Mouse (Mus musculus) adrenal gland, adult (tissue): ENCODE data around the gene Rsad1.

Experiments used
- DNase-seq, 2 experiments: peaks; one replicate each; pipeline ENCODE4 v3.0.0; 2022 to 2023; ENCODE audit warnings: low spot score in 1 of 2; ENCODE audit not compliant: inconsistent age in 2 of 2

Rsad1 gene

GRCm38 (mm10) chr11:94548888-94549690, at the start of gene Rsad1:
TSS of gene Rsad1 (minus strand) at chr11:94549255.
- DNase-seq: peak; percentile 97 to 99

GRCm38 (mm10) chr11:94598437-94599120, 49.5 kb upstream of the Rsad1 start:
- peak in 1 of 2 experiments; percentile 59 for DNase-seq

- peak; percentile 93 to 97 for DNase-seq
These were observed 48.3 kb upstream of the Rsad1 start for GRCm38 (mm10) chr11:94597319-94597718.

GRCm38 (mm10) chr11:94596311-94596852, 47.3 kb upstream of the Rsad1 start:
- DNase-seq: no peak

- no peak for DNase-seq
These were observed 38.5 kb upstream of the Rsad1 start for GRCm38 (mm10) chr11:94587511-94587910.

- no peak for DNase-seq
These were observed 36.0 kb upstream of the Rsad1 start for GRCm38 (mm10) chr11:94585091-94585490.

GRCm38 (mm10) chr11:94580111-94580740, 31.2 kb upstream of the Rsad1 start:
- no peak for DNase-seq

- no peak for DNase-seq
These were observed 27.3 kb upstream of the Rsad1 start for GRCm38 (mm10) chr11:94576361-94576760.

GRCm38 (mm10) chr11:94575036-94575435, 26.0 kb upstream of the Rsad1 start:
- no peak for DNase-seq

GRCm38 (mm10) chr11:94574560-94574959, 25.5 kb upstream of the Rsad1 start:
- no peak for DNase-seq

- DNase-seq: no peak
These were observed 22.8 kb upstream of the Rsad1 start for GRCm38 (mm10) chr11:94571850-94572249.

GRCm38 (mm10) chr11:94570612-94571011, 21.6 kb upstream of the Rsad1 start:
- DNase-seq: peak; percentile 53 to 72

- no peak for DNase-seq
These were observed 18.3 kb upstream of the Rsad1 start for GRCm38 (mm10) chr11:94567326-94567725.

- DNase-seq: no peak
These were observed 17.5 kb upstream of the Rsad1 start for GRCm38 (mm10) chr11:94566534-94566933.

- DNase-seq: no peak
These were observed 16.1 kb upstream of the Rsad1 start for GRCm38 (mm10) chr11:94565151-94565479.

GRCm38 (mm10) chr11:94564437-94565150, 15.5 kb upstream of the Rsad1 start, which contains the start of gene Chad:
TSS of gene Chad (plus strand) at chr11:94565047.
- peak; percentile 51 to 73 for DNase-seq

- no peak for DNase-seq
These were observed 14.8 kb upstream of the Rsad1 start for GRCm38 (mm10) chr11:94563821-94564220.

- DNase-seq: no peak
These were observed 14.3 kb upstream of the Rsad1 start for GRCm38 (mm10) chr11:94563383-94563782.

- no peak for DNase-seq
These were observed 9.2 kb upstream of the Rsad1 start for GRCm38 (mm10) chr11:94558226-94558625.

- no peak for DNase-seq
These were observed 1.3 kb upstream of the Rsad1 start for GRCm38 (mm10) chr11:94550442-94550744.
